Mouse (Mus musculus) C3H10T1/2 (cell line): ENCODE data around the gene Gm21992. TPM values are rescaled to one million over a fixed set of nuclear protein-coding genes. Genes with fewer than 3 reads are reported as not detected.

Source experiments
- polyA plus RNA-seq, 2 experiments: library from polyadenylated mRNA; unstranded; fragments of >200 nt; fragmentation: generic; extraction: Trizol; gene quantifications; one replicate each; pipeline ENCODE4 v1.2.1; 2012; ENCODE audit warnings: missing spikeins in 2 of 2

The Gm21992 gene
- polyA plus RNA-seq, result 10 to 100 TPM; 23.3 to 28.1 TPM

DNA sequence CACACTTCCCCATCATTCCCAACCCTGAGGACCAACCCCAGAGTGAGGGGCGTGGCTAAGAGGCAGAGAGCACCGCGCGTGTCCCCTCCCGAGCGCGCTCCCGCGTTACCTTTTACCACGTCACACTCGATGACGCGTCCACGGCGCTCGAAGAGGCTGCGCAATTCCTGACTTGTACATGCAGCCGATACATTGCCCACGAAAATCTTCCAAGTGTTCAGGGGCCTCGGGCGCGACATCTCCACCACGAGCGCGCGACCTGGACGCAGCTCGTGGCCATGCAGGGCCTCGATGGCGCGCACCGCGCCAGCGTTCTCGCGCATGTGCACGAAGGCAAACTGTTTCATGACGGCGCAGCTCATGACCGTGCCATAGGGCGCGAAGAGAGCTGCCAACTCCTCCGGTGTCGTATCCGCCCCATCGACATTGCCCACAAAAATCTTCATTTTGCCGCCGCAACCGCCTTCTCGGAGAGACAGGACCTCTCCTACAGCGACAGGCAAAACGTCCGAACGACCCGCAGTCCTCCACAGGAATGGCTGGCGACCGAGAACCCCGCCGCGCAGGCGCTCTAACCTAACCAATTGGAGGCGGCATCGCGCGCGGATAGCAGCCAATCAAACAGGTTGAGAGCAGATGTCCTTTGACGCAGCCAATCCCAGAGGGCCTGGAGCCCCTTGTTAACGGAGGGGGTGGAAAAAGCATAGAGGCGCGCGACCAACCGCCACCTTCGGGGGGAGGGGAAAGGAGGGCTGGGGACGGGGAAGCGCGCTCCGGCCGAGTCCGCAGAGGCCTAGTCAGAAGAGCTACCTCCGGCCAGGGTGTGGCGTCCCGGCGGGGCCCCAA is at the start of gene Gm21992, which contains the start of gene Rbm14:
TSS of gene Gm21992 (minus strand) at position 550 of the 846 bp plus-strand sequence.
TSS of gene Rbm14 (minus strand) at position 572 of the 846 bp plus-strand sequence.

GRCm38 (mm10) chr19:4854552-4855469 is 43.4 kb upstream of the Gm21992 start, which contains the start of gene Ctsf:
Ctsf (plus strand) TSS chr19:4855130.

GRCm38 (mm10) chr19:4839149-4839548 is 27.7 kb upstream of the Gm21992 start, which contains the start of the genes Ccs and Ccdc87:
Ccs (minus strand) TSS chr19:4839332.
Ccdc87 (plus strand) TSS chr19:4839366.

GRCm38 (mm10) chr19:4793831-4794422 is 17.5 kb downstream of the Gm21992 start, which contains the start of gene Rbm4:
Rbm4 (minus strand) TSS chr19:4793901.

GRCm38 (mm10) chr19:4756193-4756911 is 55.1 kb downstream of the Gm21992 start, which contains the start of gene Rbm4b:
Rbm4b (plus strand) TSS chr19:4756497.

GRCm38 (mm10) chr19:4711098-4711600 is 100.3 kb downstream of the Gm21992 start, which contains the start of gene Sptbn2:
Sptbn2 (plus strand) TSS chr19:4711167.

DNA sequence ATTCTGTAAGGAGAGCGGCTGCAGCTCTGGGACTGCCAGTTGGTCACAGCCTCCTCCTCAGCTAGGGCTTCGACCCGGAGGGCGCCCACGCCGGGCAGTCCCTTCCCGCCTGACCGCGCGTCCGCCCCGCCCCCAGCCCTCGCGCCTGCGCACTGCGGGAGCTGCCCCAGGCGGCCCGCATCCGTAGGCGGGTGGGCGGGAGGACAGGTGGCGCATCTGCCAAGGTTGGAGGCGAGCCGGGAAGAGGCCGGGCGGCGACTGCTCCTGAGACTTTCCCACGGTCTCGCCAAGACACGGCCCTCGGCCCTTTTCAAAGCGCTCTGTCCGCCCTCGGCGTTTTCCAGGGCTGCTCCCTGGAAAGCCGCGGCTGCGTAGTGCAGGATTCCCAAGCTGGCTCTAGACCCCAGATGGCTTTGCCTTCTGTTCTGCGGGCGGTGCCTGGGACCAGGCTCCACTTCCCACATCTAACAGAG is 113.2 kb downstream of the Gm21992 start, which contains the start of gene Gm960:
TSS of gene Gm960 (minus strand) at position 464 of the 473 bp plus-strand sequence.

Other genes starting within 250 kb of the Gm21992 start
- 10 to 100 TPM; 35.2 to 47.0 TPM for gene Lrfn4, start 195.9 kb downstream of the Gm21992 start, polyA plus RNA-seq
- gene Rce1, start 186.0 kb downstream of the Gm21992 start, polyA plus RNA-seq, result 10 to 100 TPM; 48.3 to 55.2 TPM
- gene Gm960, start 112.9 kb downstream of the Gm21992 start, polyA plus RNA-seq, result 1 to 10 TPM in 1 of 2 experiments, under 1 TPM in 1; 0.51 to 2.9 TPM
- under 1 TPM; 0.05 to 0.13 TPM for gene Sptbn2, start 100.4 kb downstream of the Gm21992 start, polyA plus RNA-seq
- 10 to 100 TPM in 1 of 2 experiments, 1 to 10 TPM in 1; 3.3 to 22.9 TPM for gene Rbm4b, start 55.1 kb downstream of the Gm21992 start, polyA plus RNA-seq
- 10 to 100 TPM; 17.8 to 38.0 TPM for gene Rbm4, start 17.7 kb downstream of the Gm21992 start, polyA plus RNA-seq
- 10 to 100 TPM; 48.9 to 59.1 TPM for gene Rbm14, start within 50 bp of the Gm21992 start, polyA plus RNA-seq
- gene Ccs, start 27.7 kb upstream of the Gm21992 start, polyA plus RNA-seq, result 100 to 1,000 TPM in 1 of 2 experiments, 10 to 100 TPM in 1; 60.9 to 102 TPM
- under 1 TPM; 0.02 to 0.20 TPM for gene Ccdc87, start 27.8 kb upstream of the Gm21992 start, polyA plus RNA-seq
- 1 to 10 TPM in 1 of 2 experiments, under 1 TPM in 1; 0.18 to 2.1 TPM for gene Ctsf, start 43.5 kb upstream of the Gm21992 start, polyA plus RNA-seq
- gene Actn3, start 66.3 kb upstream of the Gm21992 start, polyA plus RNA-seq, result 1 to 10 TPM; 2.6 to 6.1 TPM
- 10 to 100 TPM in 1 of 2 experiments, 1 to 10 TPM in 1; 2.9 to 13.9 TPM for gene Zdhhc24, start 67.1 kb upstream of the Gm21992 start, polyA plus RNA-seq
- gene Bbs1, start 95.0 kb upstream of the Gm21992 start, polyA plus RNA-seq, result 1 to 10 TPM; 1.3 to 5.5 TPM
- 10 to 100 TPM; 78.5 to 79.8 TPM for gene Dpp3, start 116.7 kb upstream of the Gm21992 start, polyA plus RNA-seq
- 1 to 10 TPM; 3.2 to 4.7 TPM for gene Peli3, start 131.5 kb upstream of the Gm21992 start, polyA plus RNA-seq
- 100 to 1,000 TPM in 1 of 2 experiments, 10 to 100 TPM in 1; 75.2 to 151 TPM for gene Mrpl11, start 150.5 kb upstream of the Gm21992 start, polyA plus RNA-seq
- under 1 TPM; 0.01 to 0.11 TPM for gene Npas4, start 178.7 kb upstream of the Gm21992 start, polyA plus RNA-seq
- 1 to 10 TPM; 1.3 to 1.5 TPM for gene Slc29a2, start 212.2 kb upstream of the Gm21992 start, polyA plus RNA-seq
- gene B4gat1, start 227.2 kb upstream of the Gm21992 start, polyA plus RNA-seq, result 10 to 100 TPM; 18.7 to 79.2 TPM
- 1 to 10 TPM in 1 of 2 experiments, under 1 TPM in 1; 0.95 to 3.4 TPM for gene AC124502.3, start 227.3 kb upstream of the Gm21992 start, polyA plus RNA-seq
- 10 to 100 TPM; 43.2 to 81.1 TPM for gene Brms1, start 229.7 kb upstream of the Gm21992 start, polyA plus RNA-seq
- gene Rin1, start 238.9 kb upstream of the Gm21992 start, polyA plus RNA-seq, result 10 to 100 TPM; 14.9 to 21.8 TPM